Mouse (Mus musculus): ENCODE measurements at regions not wholly inside any gene's neighbourhood (a gene's known extent, or its start where the extent isn't known, plus 50 kb on each side); places are given as distances from the start of the nearest gene placed in this dataset.

DNA sequence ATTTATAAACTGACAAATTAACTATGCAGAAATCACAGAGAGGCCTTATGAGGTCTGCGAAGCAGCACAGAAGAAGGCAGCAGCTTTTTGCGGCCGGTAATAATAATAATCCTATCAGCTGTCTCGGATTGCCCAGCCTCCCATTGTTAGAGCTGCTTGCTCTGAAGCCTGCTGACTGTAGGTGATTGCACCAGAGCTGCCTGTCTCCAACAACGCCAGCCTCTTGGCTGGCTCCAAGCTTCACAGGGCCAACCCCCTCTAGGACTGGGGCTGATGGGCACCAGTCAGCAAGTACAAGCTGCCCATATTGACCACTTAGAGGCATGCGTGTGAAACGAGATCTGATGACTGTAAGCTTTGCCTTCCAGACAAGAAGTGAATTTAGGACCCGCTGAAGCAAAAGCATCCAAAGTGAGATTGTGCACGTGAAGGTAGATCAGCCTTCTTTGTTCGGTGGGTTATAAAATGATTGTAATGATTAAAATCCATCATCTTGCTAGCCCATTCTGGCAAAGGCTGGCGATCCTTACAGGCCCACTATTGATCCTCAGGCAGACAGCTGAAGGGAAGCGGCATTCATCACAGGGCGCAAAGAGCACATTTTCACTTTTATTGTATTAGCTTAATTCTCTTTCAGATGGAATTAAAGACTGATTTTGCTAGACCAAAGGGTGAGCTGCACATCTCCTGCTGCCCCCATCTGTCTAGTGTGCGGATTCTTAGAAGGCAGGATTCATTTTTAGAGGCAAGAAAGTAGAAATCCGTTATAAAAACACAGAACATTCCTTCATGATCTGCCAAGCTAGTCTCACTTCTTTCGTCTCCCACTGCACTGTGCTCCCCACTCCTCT is 503.2 kb upstream of the Smim15 start:
- TF ChIP-seq EP300 (IDR thresholded peaks at IDR 0.05; ENCODE audit: low read depth): no peak
- no peak for TF ChIP-seq CTCF (IDR thresholded peaks at IDR 0.05; ENCODE audit: low read depth)
- no peaks in the 10 kb centered on the region for H3K36me3 ChIP-seq (replicated peaks; ENCODE audit: control insufficient read depth, insufficient read depth, low read length)

DNA sequence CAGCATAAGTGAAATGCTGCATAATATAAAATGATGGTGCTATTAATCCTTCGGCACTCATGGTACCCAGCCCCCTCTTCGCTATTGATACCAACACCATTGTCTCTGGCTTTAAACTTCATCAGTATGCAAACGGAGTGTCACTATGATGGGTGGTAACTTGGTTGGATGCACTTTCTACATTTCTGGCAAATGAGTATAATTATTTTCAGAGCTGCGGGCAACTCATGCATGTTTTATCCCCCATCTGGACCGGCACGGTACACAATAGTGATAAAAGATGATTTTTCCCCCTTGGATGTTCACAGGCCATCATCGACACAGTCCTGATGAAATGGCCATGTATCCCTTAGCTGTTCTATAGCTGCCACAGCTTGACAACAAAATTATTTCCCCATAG is 503.9 kb upstream of the Smim15 start:
- H3K9me3 ChIP-seq (replicated peaks; ENCODE audit: control insufficient read depth, low read length): no peaks in the 10 kb centered on the region
- no peak overlapping the region for H3K4me2 ChIP-seq (ENCODE audit: low read depth, low read length)
- TF ChIP-seq CTCF (IDR thresholded peaks at IDR 0.05; ENCODE audit: low read depth) (no peak), EP300 (IDR thresholded peaks at IDR 0.05; ENCODE audit: low read depth) (no peak)
- DNase-seq (ENCODE audit: low spot score) (no peak), ATAC-seq (ENCODE audit: insufficient read depth, low read depth) (no peak)
- no peaks in the 10 kb centered on the region for H3K4me1 ChIP-seq (ENCODE audit: control insufficient read depth, insufficient read depth)
- H3K36me3 ChIP-seq (replicated peaks; ENCODE audit: control insufficient read depth, insufficient read depth, low read length): no peaks in the 10 kb centered on the region
- H3K4me3 ChIP-seq (ENCODE audit: low read depth, low read length): no peak overlapping the region
- no peak overlapping the region for H3K27ac ChIP-seq (ENCODE audit: low read depth)
- H3K27me3 ChIP-seq (ENCODE audit: control insufficient read depth, insufficient read depth, low read length): no peaks in the 10 kb centered on the region
- 89% methylated on average over 7 of the region's 7 CpGs for WGBS
- H3K9ac ChIP-seq (replicated peaks; ENCODE audit: low read depth, low read length): no peak overlapping the region

More for the DNA sequence above, 503.2 kb upstream of the Smim15 start:
- H3K9me3 ChIP-seq (replicated peaks; ENCODE audit: control insufficient read depth, low read length): no peaks in the 10 kb centered on the region
- H3K4me2 ChIP-seq (ENCODE audit: low read depth, low read length): no peak overlapping the region
- H3K4me3 ChIP-seq (ENCODE audit: low read depth, low read length): no peak overlapping the region
- no peak for ATAC-seq (ENCODE audit: insufficient read depth, low read depth)
- no peaks in the 10 kb centered on the region for H3K4me1 ChIP-seq (ENCODE audit: control insufficient read depth, insufficient read depth)
- no peak overlapping the region for H3K9ac ChIP-seq (replicated peaks; ENCODE audit: low read depth, low read length)
- no peak for DNase-seq (ENCODE audit: low spot score)
- H3K27me3 ChIP-seq (ENCODE audit: control insufficient read depth, insufficient read depth, low read length): no peaks in the 10 kb centered on the region
- WGBS: 67% methylated on average over 16 of the region's 16 CpGs
- H3K27ac ChIP-seq (ENCODE audit: low read depth): no peak overlapping the region

DNA sequence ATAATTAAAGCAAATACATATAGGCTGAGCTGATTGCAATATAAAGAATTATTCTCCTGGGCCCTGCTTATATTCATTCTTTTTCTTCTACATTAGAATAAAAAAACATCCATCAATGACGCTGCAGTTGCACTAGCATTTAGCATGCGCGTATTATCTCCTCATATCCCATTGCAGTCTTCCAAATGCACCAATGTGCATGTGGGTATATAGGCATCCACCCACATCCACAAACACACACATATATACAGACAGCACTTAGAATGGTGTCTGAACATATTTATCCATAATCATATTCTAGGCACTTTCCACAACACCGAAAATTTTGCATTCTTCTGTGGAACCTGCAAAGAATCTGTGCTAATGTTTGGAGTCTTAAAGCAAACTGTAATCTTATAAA is 504.4 kb upstream of the Smim15 start:
- DNase-seq (ENCODE audit: low spot score) (no peak), ATAC-seq (ENCODE audit: insufficient read depth, low read depth) (no peak)
- no peaks in the 10 kb centered on the region for H3K4me1 ChIP-seq (ENCODE audit: control insufficient read depth, insufficient read depth)
- H3K36me3 ChIP-seq (replicated peaks; ENCODE audit: control insufficient read depth, insufficient read depth, low read length): no peaks in the 10 kb centered on the region
- no peaks in the 10 kb centered on the region for H3K27me3 ChIP-seq (ENCODE audit: control insufficient read depth, insufficient read depth, low read length)
- no peak for TF ChIP-seq CTCF (IDR thresholded peaks at IDR 0.05; ENCODE audit: low read depth)
- no peak for TF ChIP-seq EP300 (IDR thresholded peaks at IDR 0.05; ENCODE audit: low read depth)
- no peak overlapping the region for H3K4me2 ChIP-seq (ENCODE audit: low read depth, low read length)
- H3K27ac ChIP-seq (ENCODE audit: low read depth): no peak overlapping the region
- no peak overlapping the region for H3K4me3 ChIP-seq (ENCODE audit: low read depth, low read length)
- no peak overlapping the region for H3K9ac ChIP-seq (replicated peaks; ENCODE audit: low read depth, low read length)
- WGBS: 88% methylated on average over 4 of the region's 4 CpGs
- H3K9me3 ChIP-seq (replicated peaks; ENCODE audit: control insufficient read depth, low read length): no peaks in the 10 kb centered on the region

DNA sequence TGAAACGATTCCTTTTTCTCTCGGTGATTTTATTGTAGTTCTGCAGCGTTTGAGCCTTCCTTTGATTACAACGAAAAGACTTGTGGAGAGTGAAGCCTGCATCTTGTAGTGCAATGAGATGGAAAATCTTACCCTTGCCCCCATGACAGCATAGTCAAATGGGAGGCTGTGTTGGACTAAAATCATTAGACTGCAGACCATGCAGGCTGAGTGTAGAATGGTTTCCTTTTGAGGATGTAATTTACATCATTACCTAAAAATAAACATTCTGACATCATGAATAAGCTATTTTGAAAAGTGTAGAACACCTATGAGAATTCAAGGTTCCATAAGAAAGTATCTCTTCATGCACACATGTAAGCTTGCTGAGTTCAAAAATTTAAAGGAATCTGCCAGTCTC is 504.9 kb upstream of the Smim15 start:
- no peaks in the 10 kb centered on the region for H3K27me3 ChIP-seq (ENCODE audit: control insufficient read depth, insufficient read depth, low read length)
- TF ChIP-seq CTCF (IDR thresholded peaks at IDR 0.05; ENCODE audit: low read depth) (no peak), EP300 (IDR thresholded peaks at IDR 0.05; ENCODE audit: low read depth) (no peak)
- no peak for ATAC-seq (ENCODE audit: insufficient read depth, low read depth)
- no peaks in the 10 kb centered on the region for H3K9me3 ChIP-seq (replicated peaks; ENCODE audit: control insufficient read depth, low read length)
- no peaks in the 10 kb centered on the region for H3K36me3 ChIP-seq (replicated peaks; ENCODE audit: control insufficient read depth, insufficient read depth, low read length)
- no peak overlapping the region for H3K27ac ChIP-seq (ENCODE audit: low read depth)
- H3K4me2 ChIP-seq (ENCODE audit: low read depth, low read length): no peak overlapping the region
- DNase-seq (ENCODE audit: low spot score): no peak
- no peak overlapping the region for H3K4me3 ChIP-seq (ENCODE audit: low read depth, low read length)
- no peaks in the 10 kb centered on the region for H3K4me1 ChIP-seq (ENCODE audit: control insufficient read depth, insufficient read depth)
- no peak overlapping the region for H3K9ac ChIP-seq (replicated peaks; ENCODE audit: low read depth, low read length)
- WGBS: 73% methylated on average over 4 of the region's 4 CpGs

DNA sequence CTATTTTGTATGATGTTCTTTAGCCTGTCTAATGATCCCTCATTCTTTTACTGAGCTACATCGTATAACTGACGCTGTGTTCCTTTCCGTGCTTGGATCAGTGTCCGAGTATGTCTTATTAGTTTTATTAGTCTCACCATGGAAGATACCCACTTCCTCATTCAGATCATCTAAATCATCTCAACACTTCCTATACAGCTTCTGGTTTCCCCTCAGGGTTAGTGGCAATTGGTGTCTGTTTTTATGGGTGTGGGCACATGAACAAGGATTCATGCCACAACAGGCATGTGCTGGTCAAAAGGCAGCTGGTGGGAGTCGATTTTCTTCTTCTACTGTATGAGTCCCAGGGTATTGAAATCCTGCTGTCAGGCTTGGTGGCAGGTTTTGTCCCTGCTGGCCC is 509.0 kb upstream of the Smim15 start:
- WGBS: 81% methylated on average over 5 of the region's 5 CpGs
- Histone ChIP-seq H3K27me3 (ENCODE audit: control insufficient read depth, insufficient read depth, low read length) (no peaks in the 10 kb centered on the region), H3K27ac (ENCODE audit: low read depth) (no peak overlapping the region), H3K9ac (replicated peaks; ENCODE audit: low read depth, low read length) (no peak overlapping the region), H3K4me2 (ENCODE audit: low read depth, low read length) (no peak overlapping the region), H3K36me3 (replicated peaks; ENCODE audit: control insufficient read depth, insufficient read depth, low read length) (no peaks in the 10 kb centered on the region), H3K9me3 (replicated peaks; ENCODE audit: control insufficient read depth, low read length) (no peaks in the 10 kb centered on the region), H3K4me3 (ENCODE audit: low read depth, low read length) (no peak overlapping the region), H3K4me1 (ENCODE audit: control insufficient read depth, insufficient read depth) (no peaks in the 10 kb centered on the region)
- ATAC-seq (ENCODE audit: insufficient read depth, low read depth) (no peak), DNase-seq (ENCODE audit: low spot score) (no peak)
- TF ChIP-seq EP300 (IDR thresholded peaks at IDR 0.05; ENCODE audit: low read depth) (no peak), CTCF (IDR thresholded peaks at IDR 0.05; ENCODE audit: low read depth) (no peak)

DNA sequence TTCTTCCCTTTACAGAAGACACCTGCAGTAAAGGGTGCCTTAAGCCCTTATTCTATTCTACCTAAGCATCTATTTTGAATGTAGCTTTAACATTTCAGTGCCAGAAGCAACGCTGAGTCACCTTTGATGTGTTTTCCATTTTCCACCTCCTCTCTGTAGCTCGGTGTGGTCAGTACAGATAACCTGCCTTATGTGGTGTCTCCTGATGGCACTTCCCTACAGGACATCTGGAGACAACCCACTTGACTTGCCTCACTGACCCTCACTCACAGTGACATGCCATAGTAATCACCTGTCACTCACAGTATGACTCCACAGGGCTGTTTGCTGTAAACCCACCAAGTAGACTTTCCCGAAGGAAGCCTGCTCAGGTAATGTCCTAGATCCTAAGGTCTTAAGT is 510.9 kb upstream of the Smim15 start:
- H3K4me1 ChIP-seq (ENCODE audit: control insufficient read depth, insufficient read depth): no peaks in the 10 kb centered on the region
- 63% methylated on average over 3 of the region's 3 CpGs for WGBS
- ATAC-seq (ENCODE audit: insufficient read depth, low read depth): no peak

More for the DNA sequence above, 510.9 kb upstream of the Smim15 start:
- Histone ChIP-seq H3K4me3 (ENCODE audit: low read depth, low read length) (no peak overlapping the region), H3K4me2 (ENCODE audit: low read depth, low read length) (no peak overlapping the region), H3K27me3 (ENCODE audit: control insufficient read depth, insufficient read depth, low read length) (no peaks in the 10 kb centered on the region), H3K9me3 (replicated peaks; ENCODE audit: control insufficient read depth, low read length) (no peaks in the 10 kb centered on the region), H3K36me3 (replicated peaks; ENCODE audit: control insufficient read depth, insufficient read depth, low read length) (no peaks in the 10 kb centered on the region), H3K9ac (replicated peaks; ENCODE audit: low read depth, low read length) (no peak overlapping the region), H3K27ac (ENCODE audit: low read depth) (no peak overlapping the region)
- TF ChIP-seq CTCF (IDR thresholded peaks at IDR 0.05; ENCODE audit: low read depth) (no peak), EP300 (IDR thresholded peaks at IDR 0.05; ENCODE audit: low read depth) (no peak)
- DNase-seq (ENCODE audit: low spot score): no peak
